In genomic region chr1:33966328-33966727, GRCm38 (mm10) we compare ENCODE assay signal across 8 mouse cellular contexts. TPM values are rescaled to one million over a fixed set of nuclear protein-coding genes. Genes with fewer than 3 reads are reported as not detected.
A peak's percentile ranks its signal among the peaks of the same experiment; 100 is the strongest.
DNase-seq lines count a peak whose midpoint lies in the region; ATAC-seq and TF ChIP-seq lines count a peak whose summit lies in the region.

No protein-coding gene starts in this region.

- 31% methylated on average over 6 of the region's 6 CpGs for WGBS in neural tube, embryonic 11.5 days
- WGBS in hindbrain, embryonic 16.5 days, result 26% methylated on average over 6 of the region's 6 CpGs
- WGBS in stomach, postnatal 0 days, result 25% methylated on average over 6 of the region's 6 CpGs

- intact Hi-C loops in gastrocnemius, postnatal 14 days (cut with DNase I; ENCODE audit: low total_unique reads), result loop anchor here (2.0 to 10.0 kb wide), 2 partner anchors 74 to 302 kb away; partner anchors contain the start of gene Prim2
- intact Hi-C loops in gastrocnemius, postnatal 36 days (cut with DNase I), result loop anchor here (2.0 kb wide), 1 partner anchor 74 kb away; no protein-coding TSS in a partner anchor

- peak; percentile 88 for TF ChIP-seq CTCF in stomach, postnatal 0 days (IDR thresholded peaks at IDR 0.05; ENCODE audit: low read depth)

- H3K9me3 ChIP-seq in neural tube, embryonic 11.5 days (ENCODE audit: control insufficient read depth, low read length), result no peaks in the 10 kb centered on the region
- no peaks in the 10 kb centered on the region for H3K9me3 ChIP-seq in hindbrain, embryonic 16.5 days (ENCODE audit: control insufficient read depth, low read length)
- H3K9me3 ChIP-seq in stomach, postnatal 0 days (ENCODE audit: control insufficient read depth, low read length), result no peaks in the 10 kb centered on the region

- H3K4me1 ChIP-seq in neural tube, embryonic 11.5 days (ENCODE audit: control insufficient read depth, insufficient read depth, low read length), result no peaks in the 10 kb centered on the region
- no peaks in the 10 kb centered on the region for H3K4me1 ChIP-seq in hindbrain, embryonic 16.5 days (ENCODE audit: control insufficient read depth, insufficient read depth, low read depth, low read length)
- H3K4me1 ChIP-seq in stomach, postnatal 0 days (replicated peaks; ENCODE audit: control insufficient read depth, insufficient read depth), result no peaks in the 10 kb centered on the region

- peak; percentile 45 for DNase-seq in gastrocnemius, adult 18-20 months (ENCODE audit: low spot score)
- no peak for DNase-seq in gastrocnemius, postnatal 14 days
- DNase-seq in neural tube, embryonic 11.5 days (ENCODE audit: low spot score), result peak; percentile 35
- no peak for DNase-seq in neural tube, embryonic 10.5 days (ENCODE audit: extremely low spot score, low spot score)
- DNase-seq in cerebellum, postnatal 14 days, result peak; percentile 68 to 76
- no peak for DNase-seq in stomach, postnatal 0 days (ENCODE audit: low spot score)
- DNase-seq in gastrocnemius, postnatal 36 days, result no peak

- H3K27ac ChIP-seq in neural tube, embryonic 11.5 days (ENCODE audit: low read depth, low read length), result no peak overlapping the region
- H3K27ac ChIP-seq in hindbrain, embryonic 16.5 days (ENCODE audit: low read depth, low read length), result no peak overlapping the region
- no peak overlapping the region for H3K27ac ChIP-seq in stomach, postnatal 0 days (replicated peaks)

- no peak for TF ChIP-seq EP300 in stomach, postnatal 0 days (optimal IDR thresholded peaks at IDR 0.05)

- no peak overlapping the region for H3K4me3 ChIP-seq in neural tube, embryonic 11.5 days (ENCODE audit: low read depth, low read length)
- H3K4me3 ChIP-seq in hindbrain, embryonic 16.5 days (ENCODE audit: low read length), result no peak overlapping the region
- no peak overlapping the region for H3K4me3 ChIP-seq in stomach, postnatal 0 days (ENCODE audit: low read depth, low read length)

- H3K4me2 ChIP-seq in neural tube, embryonic 11.5 days (ENCODE audit: low read depth), result no peak overlapping the region
- H3K4me2 ChIP-seq in hindbrain, embryonic 16.5 days (ENCODE audit: low read length), result no peak overlapping the region
- no peak overlapping the region for H3K4me2 ChIP-seq in stomach, postnatal 0 days (replicated peaks; ENCODE audit: low read depth)

- no peak for ATAC-seq in neural tube, embryonic 11.5 days (ENCODE audit: insufficient read depth, low FRiP score, low TSS enrichment)
- peak; percentile 40; the same call in 1 of the 2 replicates for ATAC-seq in hindbrain, embryonic 16.5 days
- ATAC-seq in stomach, postnatal 0 days (ENCODE audit: low FRiP score, low TSS enrichment), result no peak

- no peaks in the 10 kb centered on the region for H3K36me3 ChIP-seq in neural tube, embryonic 11.5 days (ENCODE audit: control insufficient read depth, insufficient read depth, low read length)
- H3K36me3 ChIP-seq in hindbrain, embryonic 16.5 days (ENCODE audit: control insufficient read depth, insufficient read depth, low read length), result no peaks in the 10 kb centered on the region
- no peaks in the 10 kb centered on the region for H3K36me3 ChIP-seq in stomach, postnatal 0 days (ENCODE audit: control insufficient read depth, insufficient read depth, low read length)

- no peaks in the 10 kb centered on the region for H3K27me3 ChIP-seq in neural tube, embryonic 11.5 days (ENCODE audit: control insufficient read depth, insufficient read depth, low read length)
- no peaks in the 10 kb centered on the region for H3K27me3 ChIP-seq in hindbrain, embryonic 16.5 days (replicated peaks; ENCODE audit: control insufficient read depth, insufficient read depth, low read length)
- H3K27me3 ChIP-seq in stomach, postnatal 0 days (ENCODE audit: control insufficient read depth, insufficient read depth, low read length), result no peaks in the 10 kb centered on the region

- no peak overlapping the region for H3K9ac ChIP-seq in neural tube, embryonic 11.5 days (ENCODE audit: low read length)
- no peak overlapping the region for H3K9ac ChIP-seq in hindbrain, embryonic 16.5 days (ENCODE audit: low read depth, low read length)
- no peak overlapping the region for H3K9ac ChIP-seq in stomach, postnatal 0 days (ENCODE audit: low read length)

RNA-seq across cellular contexts. Expression of gene Dst, which starts 58.3 kb away (rescaled TPM):
- total RNA-seq in gastrocnemius, adult 18-20 months (2021), result 100 to 1,000 TPM; 265 to 273 TPM
- 100 to 1,000 TPM; 121 to 150 TPM for total RNA-seq in gastrocnemius, postnatal 14 days (2021)
- 42.2 and 46.2 TPM in 2 replicates for polyA plus RNA-seq in neural tube, embryonic 11.5 days (2014; fragmentation: Nextera tagmentation; extraction: Ambion mirVana)
- 37.4 and 38.3 TPM in 2 replicates for polyA plus RNA-seq in hindbrain, embryonic 16.5 days (2015; fragmentation: Nextera tagmentation; extraction: Ambion mirVana)
- polyA plus RNA-seq in stomach, postnatal 0 days (2015; fragmentation: Nextera tagmentation; extraction: Ambion mirVana), result 16.4 and 17.1 TPM in 2 replicates
- 100 to 1,000 TPM; 215 to 242 TPM for total RNA-seq in gastrocnemius, postnatal 36 days (2021)

RNA-seq across cellular contexts. Expression of gene Bend6, which starts 58.7 kb away (rescaled TPM):
- 1 to 10 TPM; 4.8 to 5.1 TPM for total RNA-seq in gastrocnemius, adult 18-20 months (2021)
- 1 to 10 TPM in 1 of 2 experiments, under 1 TPM in 1; 0.60 to 1.1 TPM for total RNA-seq in gastrocnemius, postnatal 14 days (2021)
- polyA plus RNA-seq in neural tube, embryonic 11.5 days (2014; fragmentation: Nextera tagmentation; extraction: Ambion mirVana), result 2.1 and 2.8 TPM in 2 replicates
- polyA plus RNA-seq in hindbrain, embryonic 16.5 days (2015; fragmentation: Nextera tagmentation; extraction: Ambion mirVana), result 74.4 and 92.8 TPM in 2 replicates
- polyA plus RNA-seq in stomach, postnatal 0 days (2015; fragmentation: Nextera tagmentation; extraction: Ambion mirVana), result 0.86 and 0.91 TPM in 2 replicates
- total RNA-seq in gastrocnemius, postnatal 36 days (2021), result 1 to 10 TPM; 1.1 to 1.3 TPM

Comparison
In these comparisons a context has a peak if more than half of its experiments do, and no peak if none do; other contexts are left out.
1. DNase-seq: peak in gastrocnemius, adult 18-20 months (single experiment), neural tube, embryonic 11.5 days (single experiment) and cerebellum, postnatal 14 days (2 of 2); none in gastrocnemius, postnatal 14 days (single experiment), neural tube, embryonic 10.5 days (single experiment), stomach, postnatal 0 days (single experiment) and gastrocnemius, postnatal 36 days (0 of 2).